Mouse (Mus musculus): Measurements from ENCODE around the gene Rxfp2.

- TF ChIP-seq MYOD1 (IDR thresholded peaks at IDR 0.05; ENCODE audit: control insufficient read depth, insufficient read length, low read depth) (no peak), CTCF (IDR thresholded peaks at IDR 0.05; ENCODE audit: control insufficient read depth, insufficient read depth, insufficient read length) (no peak), CEBPB (IDR thresholded peaks at IDR 0.05; ENCODE audit: low read depth) (no peak), MAX (IDR thresholded peaks at IDR 0.05) (no peak), USF1 (IDR thresholded peaks at IDR 0.05; ENCODE audit: low read depth) (no peak), MYOG (IDR thresholded peaks at IDR 0.05; ENCODE audit: control insufficient read depth, extremely low read depth, insufficient read length) (no peak)
Observed at GRCm38 (mm10) chr5:150053956-150054355, 35.5 kb downstream of the Rxfp2 start.

Data from C2C12 (cell line).